Mouse (Mus musculus): ENCODE measurements at regions not wholly inside any gene's neighbourhood (a gene's known extent, or its start where the extent isn't known, plus 50 kb on each side); places are given as distances from the start of the nearest gene placed in this dataset.

- H3K4me1 ChIP-seq (ENCODE audit: control insufficient read depth, insufficient read depth, low read length) = no peaks in the 10 kb centered on the region
- no peak for TF ChIP-seq EP300 (IDR thresholded peaks at IDR 0.05; ENCODE audit: insufficient read depth, low read depth, low read length)
- no peak for TF ChIP-seq CTCF (IDR thresholded peaks at IDR 0.05; ENCODE audit: low read depth, low read length)
- no peak for TF ChIP-seq POLR2A (IDR thresholded peaks at IDR 0.05; ENCODE audit: insufficient read depth, low read length)
- H3K9ac ChIP-seq (ENCODE audit: low read depth, poor library complexity, severe bottlenecking) = no peak overlapping the region
- no peaks in the 10 kb centered on the region for H3K36me3 ChIP-seq (ENCODE audit: control insufficient read depth, insufficient read depth, low read length, poor library complexity, severe bottlenecking)
- no peak overlapping the region for H3K27ac ChIP-seq (ENCODE audit: insufficient read depth, low read length)
- no peaks in the 10 kb centered on the region for H3K27me3 ChIP-seq (ENCODE audit: control insufficient read depth, insufficient read depth, low read length, poor library complexity, severe bottlenecking)
- H3K9me3 ChIP-seq (replicated peaks; ENCODE audit: control insufficient read depth, insufficient read depth, low read length, poor library complexity, severe bottlenecking) = no peaks in the 10 kb centered on the region
- H3K4me3 ChIP-seq (ENCODE audit: low read depth, low read length) = no peak overlapping the region
These were observed 470.2 kb downstream of the Lmo4 start for GRCm38 (mm10) chr3:143734791-143735190.

GRCm38 (mm10) chr3:143732966-143733725, 471.9 kb downstream of the Lmo4 start:
- H3K36me3 ChIP-seq (ENCODE audit: control insufficient read depth, insufficient read depth, low read length, poor library complexity, severe bottlenecking) = no peaks in the 10 kb centered on the region
- H3K9ac ChIP-seq (ENCODE audit: low read depth, poor library complexity, severe bottlenecking) = no peak overlapping the region
- no peaks in the 10 kb centered on the region for H3K9me3 ChIP-seq (replicated peaks; ENCODE audit: control insufficient read depth, insufficient read depth, low read length, poor library complexity, severe bottlenecking)
- no peaks in the 10 kb centered on the region for H3K4me1 ChIP-seq (ENCODE audit: control insufficient read depth, insufficient read depth, low read length)
- no peak overlapping the region for H3K4me3 ChIP-seq (ENCODE audit: low read depth, low read length)
- H3K27ac ChIP-seq (ENCODE audit: insufficient read depth, low read length) = no peak overlapping the region
- no peaks in the 10 kb centered on the region for H3K27me3 ChIP-seq (ENCODE audit: control insufficient read depth, insufficient read depth, low read length, poor library complexity, severe bottlenecking)
- TF ChIP-seq CTCF (IDR thresholded peaks at IDR 0.05; ENCODE audit: low read depth, low read length) = no peak
- no peak for TF ChIP-seq POLR2A (IDR thresholded peaks at IDR 0.05; ENCODE audit: insufficient read depth, low read length)
- no peak for TF ChIP-seq EP300 (IDR thresholded peaks at IDR 0.05; ENCODE audit: insufficient read depth, low read depth, low read length)

- Histone ChIP-seq H3K27ac (ENCODE audit: insufficient read depth, low read length) (no peak overlapping the region), H3K27me3 (ENCODE audit: control insufficient read depth, insufficient read depth, low read length, poor library complexity, severe bottlenecking) (no peaks in the 10 kb centered on the region), H3K9ac (ENCODE audit: low read depth, poor library complexity, severe bottlenecking) (no peak overlapping the region), H3K36me3 (ENCODE audit: control insufficient read depth, insufficient read depth, low read length, poor library complexity, severe bottlenecking) (no peaks in the 10 kb centered on the region), H3K9me3 (replicated peaks; ENCODE audit: control insufficient read depth, insufficient read depth, low read length, poor library complexity, severe bottlenecking) (no peaks in the 10 kb centered on the region), H3K4me1 (ENCODE audit: control insufficient read depth, insufficient read depth, low read length) (no peaks in the 10 kb centered on the region), H3K4me3 (ENCODE audit: low read depth, low read length) (no peak overlapping the region)
- TF ChIP-seq POLR2A (IDR thresholded peaks at IDR 0.05; ENCODE audit: insufficient read depth, low read length) (no peak), EP300 (IDR thresholded peaks at IDR 0.05; ENCODE audit: insufficient read depth, low read depth, low read length) (no peak), CTCF (IDR thresholded peaks at IDR 0.05; ENCODE audit: low read depth, low read length) (no peak)
These were observed 475.4 kb downstream of the Lmo4 start for GRCm38 (mm10) chr3:143729473-143730076.

- no peak overlapping the region for H3K27ac ChIP-seq (ENCODE audit: insufficient read depth, low read length)
- TF ChIP-seq POLR2A (IDR thresholded peaks at IDR 0.05; ENCODE audit: insufficient read depth, low read length) (no peak), CTCF (IDR thresholded peaks at IDR 0.05; ENCODE audit: low read depth, low read length) (no peak), EP300 (IDR thresholded peaks at IDR 0.05; ENCODE audit: insufficient read depth, low read depth, low read length) (no peak)
- H3K27me3 ChIP-seq (ENCODE audit: control insufficient read depth, insufficient read depth, low read length, poor library complexity, severe bottlenecking) = no peaks in the 10 kb centered on the region
- H3K36me3 ChIP-seq (ENCODE audit: control insufficient read depth, insufficient read depth, low read length, poor library complexity, severe bottlenecking) = no peaks in the 10 kb centered on the region
- H3K4me3 ChIP-seq (ENCODE audit: low read depth, low read length) = no peak overlapping the region
- H3K4me1 ChIP-seq (ENCODE audit: control insufficient read depth, insufficient read depth, low read length) = no peaks in the 10 kb centered on the region
- no peak overlapping the region for H3K9ac ChIP-seq (ENCODE audit: low read depth, poor library complexity, severe bottlenecking)
- no peaks in the 10 kb centered on the region for H3K9me3 ChIP-seq (replicated peaks; ENCODE audit: control insufficient read depth, insufficient read depth, low read length, poor library complexity, severe bottlenecking)
These were observed 482.4 kb downstream of the Lmo4 start for GRCm38 (mm10) chr3:143722571-143722970.

- Histone ChIP-seq H3K27ac (ENCODE audit: insufficient read depth, low read length) (no peak overlapping the region), H3K4me1 (ENCODE audit: control insufficient read depth, insufficient read depth, low read length) (no peaks in the 10 kb centered on the region), H3K36me3 (ENCODE audit: control insufficient read depth, insufficient read depth, low read length, poor library complexity, severe bottlenecking) (no peaks in the 10 kb centered on the region), H3K4me3 (ENCODE audit: low read depth, low read length) (no peak overlapping the region), H3K27me3 (ENCODE audit: control insufficient read depth, insufficient read depth, low read length, poor library complexity, severe bottlenecking) (no peaks in the 10 kb centered on the region), H3K9ac (ENCODE audit: low read depth, poor library complexity, severe bottlenecking) (no peak overlapping the region), H3K9me3 (replicated peaks; ENCODE audit: control insufficient read depth, insufficient read depth, low read length, poor library complexity, severe bottlenecking) (no peaks in the 10 kb centered on the region)
- TF ChIP-seq POLR2A (IDR thresholded peaks at IDR 0.05; ENCODE audit: insufficient read depth, low read length) = no peak
- no peak for TF ChIP-seq CTCF (IDR thresholded peaks at IDR 0.05; ENCODE audit: low read depth, low read length)
- TF ChIP-seq EP300 (IDR thresholded peaks at IDR 0.05; ENCODE audit: insufficient read depth, low read depth, low read length) = no peak
These were observed 482.9 kb downstream of the Lmo4 start for GRCm38 (mm10) chr3:143722082-143722481.

- H3K9ac ChIP-seq (ENCODE audit: low read depth, poor library complexity, severe bottlenecking) = no peak overlapping the region
- TF ChIP-seq POLR2A (IDR thresholded peaks at IDR 0.05; ENCODE audit: insufficient read depth, low read length) = no peak
- TF ChIP-seq CTCF (IDR thresholded peaks at IDR 0.05; ENCODE audit: low read depth, low read length) = no peak
- no peak for TF ChIP-seq EP300 (IDR thresholded peaks at IDR 0.05; ENCODE audit: insufficient read depth, low read depth, low read length)
- H3K4me1 ChIP-seq (ENCODE audit: control insufficient read depth, insufficient read depth, low read length) = no peaks in the 10 kb centered on the region
- no peaks in the 10 kb centered on the region for H3K27me3 ChIP-seq (ENCODE audit: control insufficient read depth, insufficient read depth, low read length, poor library complexity, severe bottlenecking)
- no peak overlapping the region for H3K4me3 ChIP-seq (ENCODE audit: low read depth, low read length)
- no peak overlapping the region for H3K27ac ChIP-seq (ENCODE audit: insufficient read depth, low read length)
- H3K36me3 ChIP-seq (ENCODE audit: control insufficient read depth, insufficient read depth, low read length, poor library complexity, severe bottlenecking) = no peaks in the 10 kb centered on the region
- H3K9me3 ChIP-seq (replicated peaks; ENCODE audit: control insufficient read depth, insufficient read depth, low read length, poor library complexity, severe bottlenecking) = no peaks in the 10 kb centered on the region
These were observed 491.8 kb downstream of the Lmo4 start for GRCm38 (mm10) chr3:143713183-143713582.
